Mouse (Mus musculus): ENCODE results near the gene Slc30a6. TPM values are rescaled to one million over a fixed set of nuclear protein-coding genes. Genes with fewer than 3 reads are reported as not detected.
A peak's percentile ranks its signal among the peaks of the same experiment; 100 is the strongest.

The Slc30a6 gene
- polyA plus RNA-seq, 1 experiment from 2014 or later = 23.7 TPM

GRCm38 (mm10) chr17:74409722-74410121 lies 14.3 kb downstream of the Slc30a6 start:
- peaks cover 45% of the 10 kb centered on the region for H3K36me3 ChIP-seq
- no peaks in the 10 kb centered on the region for H3K27me3 ChIP-seq
- H3K9ac ChIP-seq = no peak overlapping the region
- ATAC-seq (replicated peaks; ENCODE audit: insufficient number of reproducible peaks, insufficient read depth, low FRiP score, low read depth) = no peak
- H3K27ac ChIP-seq = no peak overlapping the region
- H3K4me2 ChIP-seq = no peak overlapping the region
- no peak overlapping the region for H3K4me3 ChIP-seq
- WGBS = 26% methylated on average over 4 of the region's 4 CpGs
- 0 out of 2 replicates have a peak, but pooled peaks cover 2% of the 10 kb centered on the region for H3K4me1 ChIP-seq (replicated peaks)
- H3K9me3 ChIP-seq (replicated peaks) = no peaks in the 10 kb centered on the region

- H3K36me3 ChIP-seq = peaks cover 45% of the 10 kb centered on the region
Measured at GRCm38 (mm10) chr17:74413324-74413723, 17.9 kb downstream of the Slc30a6 start.

GRCm38 (mm10) chr17:74414671-74415070 lies 19.3 kb downstream of the Slc30a6 start:
- Histone ChIP-seq H3K36me3 (peaks cover 49% of the 10 kb centered on the region), H3K4me3 (no peak overlapping the region), H3K9me3 (replicated peaks) (no peaks in the 10 kb centered on the region), H3K9ac (no peak overlapping the region), H3K4me1 (replicated peaks) (no peaks in the 10 kb centered on the region), H3K4me2 (no peak overlapping the region), H3K27me3 (no peaks in the 10 kb centered on the region), H3K27ac (no peak overlapping the region)
- WGBS = 70% methylated on average over 1 of the region's 1 CpGs
- ATAC-seq (replicated peaks; ENCODE audit: insufficient number of reproducible peaks, insufficient read depth, low FRiP score, low read depth) = no peak

More at GRCm38 (mm10) chr17:74413324-74413723, 17.9 kb downstream of the Slc30a6 start:
- no peak overlapping the region for H3K4me2 ChIP-seq
- 88% methylated on average over 8 of the region's 8 CpGs for WGBS
- no peaks in the 10 kb centered on the region for H3K9me3 ChIP-seq (replicated peaks)
- 0 out of 2 replicates have a peak, but pooled peaks cover 2% of the 10 kb centered on the region for H3K4me1 ChIP-seq (replicated peaks)
- no peak overlapping the region for H3K9ac ChIP-seq
- no peaks in the 10 kb centered on the region for H3K27me3 ChIP-seq
- ATAC-seq (replicated peaks; ENCODE audit: insufficient number of reproducible peaks, insufficient read depth, low FRiP score, low read depth) = no peak
- no peak overlapping the region for H3K27ac ChIP-seq
- no peak overlapping the region for H3K4me3 ChIP-seq

- H3K9me3 ChIP-seq (replicated peaks) = no peaks in the 10 kb centered on the region
- H3K36me3 ChIP-seq = peaks cover 52% of the 10 kb centered on the region
- ATAC-seq (replicated peaks; ENCODE audit: insufficient number of reproducible peaks, insufficient read depth, low FRiP score, low read depth) = no peak
- WGBS = 88% methylated on average over 8 of the region's 8 CpGs
- no peak overlapping the region for H3K4me2 ChIP-seq
- H3K9ac ChIP-seq = no peak overlapping the region
- no peak overlapping the region for H3K4me3 ChIP-seq
- H3K27me3 ChIP-seq = no peaks in the 10 kb centered on the region
- H3K4me1 ChIP-seq (replicated peaks) = no peaks in the 10 kb centered on the region
- H3K27ac ChIP-seq = no peak overlapping the region
Measured at GRCm38 (mm10) chr17:74416841-74417360, 21.5 kb downstream of the Slc30a6 start.

- 74% methylated on average over 4 of the region's 4 CpGs for WGBS
- Histone ChIP-seq H3K36me3 (peaks cover 50% of the 10 kb centered on the region), H3K9me3 (replicated peaks) (no peaks in the 10 kb centered on the region), H3K9ac (no peak overlapping the region), H3K4me1 (replicated peaks) (no peaks in the 10 kb centered on the region), H3K4me2 (no peak overlapping the region), H3K4me3 (no peak overlapping the region), H3K27ac (no peak overlapping the region), H3K27me3 (no peaks in the 10 kb centered on the region)
- no peak for ATAC-seq (replicated peaks; ENCODE audit: insufficient number of reproducible peaks, insufficient read depth, low FRiP score, low read depth)
Measured at GRCm38 (mm10) chr17:74418171-74418570, 22.8 kb downstream of the Slc30a6 start.

GRCm38 (mm10) chr17:74420656-74421055 lies 25.2 kb downstream of the Slc30a6 start:
- no peaks in the 10 kb centered on the region for H3K27me3 ChIP-seq
- no peak overlapping the region for H3K4me2 ChIP-seq
- H3K4me1 ChIP-seq (replicated peaks) = 0 out of 2 replicates have a peak, but pooled peaks cover 3% of the 10 kb centered on the region
- H3K4me3 ChIP-seq = no peak overlapping the region
- ATAC-seq (replicated peaks; ENCODE audit: insufficient number of reproducible peaks, insufficient read depth, low FRiP score, low read depth) = no peak
- H3K36me3 ChIP-seq = peaks cover 50% of the 10 kb centered on the region
- H3K27ac ChIP-seq = no peak overlapping the region
- H3K9ac ChIP-seq = no peak overlapping the region
- H3K9me3 ChIP-seq (replicated peaks) = no peaks in the 10 kb centered on the region
- 79% methylated on average over 2 of the region's 2 CpGs for WGBS

GRCm38 (mm10) chr17:74424401-74425005 lies 29.1 kb downstream of the Slc30a6 start:
- Histone ChIP-seq H3K4me1 (replicated peaks) (0 out of 2 replicates have a peak, but pooled peaks cover 3% of the 10 kb centered on the region), H3K4me2 (no peak overlapping the region), H3K4me3 (no peak overlapping the region), H3K9me3 (replicated peaks) (no peaks in the 10 kb centered on the region), H3K36me3 (peaks cover 30% of the 10 kb centered on the region), H3K27me3 (no peaks in the 10 kb centered on the region), H3K27ac (no peak overlapping the region), H3K9ac (no peak overlapping the region)
- 74% methylated on average over 12 of the region's 12 CpGs for WGBS
- peak; percentile 66; the same call in 1 of the 2 replicates for ATAC-seq (replicated peaks; ENCODE audit: insufficient number of reproducible peaks, insufficient read depth, low FRiP score, low read depth)

- Histone ChIP-seq H3K9ac (no peak overlapping the region), H3K4me1 (replicated peaks) (peaks cover 10% of the 10 kb centered on the region), H3K4me2 (no peak overlapping the region), H3K36me3 (no peaks in the 10 kb centered on the region), H3K27me3 (no peaks in the 10 kb centered on the region), H3K9me3 (replicated peaks) (no peaks in the 10 kb centered on the region), H3K27ac (no peak overlapping the region), H3K4me3 (no peak overlapping the region)
- WGBS = 66% methylated on average over 8 of the region's 8 CpGs
- no peak for ATAC-seq (replicated peaks; ENCODE audit: insufficient number of reproducible peaks, insufficient read depth, low FRiP score, low read depth)
Measured at GRCm38 (mm10) chr17:74430074-74430473, 34.7 kb downstream of the Slc30a6 start.

GRCm38 (mm10) chr17:74431481-74431880 lies 36.1 kb downstream of the Slc30a6 start:
- no peaks in the 10 kb centered on the region for H3K9me3 ChIP-seq (replicated peaks)
- no peaks in the 10 kb centered on the region for H3K36me3 ChIP-seq
- H3K27me3 ChIP-seq = no peaks in the 10 kb centered on the region
- no peak overlapping the region for H3K27ac ChIP-seq
- no peak overlapping the region for H3K4me2 ChIP-seq
- peaks cover 10% of the 10 kb centered on the region for H3K4me1 ChIP-seq (replicated peaks)
- ATAC-seq (replicated peaks; ENCODE audit: insufficient number of reproducible peaks, insufficient read depth, low FRiP score, low read depth) = no peak; the same call in 1 of the 2 replicates
- WGBS = 68% methylated on average over 13 of the region's 13 CpGs
- no peak overlapping the region for H3K9ac ChIP-seq
- H3K4me3 ChIP-seq = no peak overlapping the region

- Histone ChIP-seq H3K4me2 (no peak overlapping the region), H3K9ac (no peak overlapping the region), H3K9me3 (replicated peaks) (no peaks in the 10 kb centered on the region), H3K27ac (no peak overlapping the region), H3K27me3 (no peaks in the 10 kb centered on the region), H3K36me3 (no peaks in the 10 kb centered on the region), H3K4me1 (replicated peaks) (peaks cover 10% of the 10 kb centered on the region), H3K4me3 (no peak overlapping the region)
- WGBS = 61% methylated on average over 5 of the region's 5 CpGs
- no peak for ATAC-seq (replicated peaks; ENCODE audit: insufficient number of reproducible peaks, insufficient read depth, low FRiP score, low read depth)
Measured at GRCm38 (mm10) chr17:74432631-74433030, 37.2 kb downstream of the Slc30a6 start.

- ATAC-seq (replicated peaks; ENCODE audit: insufficient number of reproducible peaks, insufficient read depth, low FRiP score, low read depth) = no peak
- WGBS = 83% methylated on average over 9 of the region's 9 CpGs
- Histone ChIP-seq H3K27ac (no peak overlapping the region), H3K4me3 (no peak overlapping the region), H3K4me1 (replicated peaks) (no peaks in the 10 kb centered on the region), H3K9ac (no peak overlapping the region), H3K9me3 (replicated peaks) (no peaks in the 10 kb centered on the region), H3K36me3 (no peaks in the 10 kb centered on the region), H3K4me2 (no peak overlapping the region), H3K27me3 (no peaks in the 10 kb centered on the region)
Measured at GRCm38 (mm10) chr17:74437762-74438161, 42.4 kb downstream of the Slc30a6 start.

- Histone ChIP-seq H3K27me3 (no peaks in the 10 kb centered on the region), H3K9ac (no peak overlapping the region), H3K4me1 (replicated peaks) (no peaks in the 10 kb centered on the region), H3K4me3 (no peak overlapping the region), H3K9me3 (replicated peaks) (no peaks in the 10 kb centered on the region), H3K27ac (no peak overlapping the region), H3K4me2 (no peak overlapping the region), H3K36me3 (no peaks in the 10 kb centered on the region)
- 60% methylated on average over 5 of the region's 5 CpGs for WGBS
- no peak for ATAC-seq (replicated peaks; ENCODE audit: insufficient number of reproducible peaks, insufficient read depth, low FRiP score, low read depth)
Measured at GRCm38 (mm10) chr17:74440486-74440885, 45.1 kb downstream of the Slc30a6 start.

All from heart, embryonic 15.5 days (tissue).